Mouse (Mus musculus): ENCODE measurements around the gene AI467606. TPM values are rescaled to one million over a fixed set of nuclear protein-coding genes. Genes with fewer than 3 reads are reported as not detected.

The AI467606 gene
- total RNA-seq, 2 experiments from 2014 or later: 12.7 to 18.0 TPM

Other genes starting within 250 kb of the AI467606 start
- gene Doc2a, start 243.9 kb upstream of the AI467606 start, total RNA-seq (2015; ENCODE audit: low replicate concordance): not detected in 2 replicates
- not detected in 2 replicates for gene Doc2a, start 243.9 kb upstream of the AI467606 start, total RNA-seq (2017; ENCODE audit: low replicate concordance)
- gene Hirip3, start 229.4 kb upstream of the AI467606 start, total RNA-seq (2015; ENCODE audit: low replicate concordance): 50.8 and 63.3 TPM in 2 replicates
- 193 and 296 TPM in 2 replicates for gene Hirip3, start 229.4 kb upstream of the AI467606 start, total RNA-seq (2017; ENCODE audit: low replicate concordance)
- gene Ino80e, start 229.0 kb upstream of the AI467606 start, total RNA-seq (2015; ENCODE audit: low replicate concordance): 19.1 and 20.1 TPM in 2 replicates
- gene Ino80e, start 229.0 kb upstream of the AI467606 start, total RNA-seq (2017; ENCODE audit: low replicate concordance): 20.2 and 30.4 TPM in 2 replicates
- 23.1 and 38.2 TPM in 2 replicates for gene Taok2, start 206.7 kb upstream of the AI467606 start, total RNA-seq (2015; ENCODE audit: low replicate concordance)
- 65.6 and 76.2 TPM in 2 replicates for gene Taok2, start 206.7 kb upstream of the AI467606 start, total RNA-seq (2017; ENCODE audit: low replicate concordance)
- 3.2 and 5.4 TPM in 2 replicates for gene Tmem219, start 168.4 kb upstream of the AI467606 start, total RNA-seq (2015; ENCODE audit: low replicate concordance)
- 4.0 and 10.4 TPM in 2 replicates for gene Tmem219, start 168.4 kb upstream of the AI467606 start, total RNA-seq (2017; ENCODE audit: low replicate concordance)
- gene Kctd13, start 162.5 kb upstream of the AI467606 start, total RNA-seq (2015; ENCODE audit: low replicate concordance): 21.6 TPM in 1 of 2 replicates, not detected in the other
- gene Kctd13, start 162.5 kb upstream of the AI467606 start, total RNA-seq (2017; ENCODE audit: low replicate concordance): 0.53 and 3.3 TPM in 2 replicates
- not detected in 2 replicates for gene Asphd1, start 141.8 kb upstream of the AI467606 start, total RNA-seq (2015; ENCODE audit: low replicate concordance)
- gene Asphd1, start 141.8 kb upstream of the AI467606 start, total RNA-seq (2017; ENCODE audit: low replicate concordance): not detected in 2 replicates
- gene Sez6l2, start 140.8 kb upstream of the AI467606 start, total RNA-seq (2015; ENCODE audit: low replicate concordance): not detected in 2 replicates
- 0.45 TPM in 1 of 2 replicates, not detected in the other for gene Sez6l2, start 140.8 kb upstream of the AI467606 start, total RNA-seq (2017; ENCODE audit: low replicate concordance)
- gene Cdipt, start 115.4 kb upstream of the AI467606 start, total RNA-seq (2015; ENCODE audit: low replicate concordance): 29.8 and 30.3 TPM in 2 replicates
- gene Cdipt, start 115.4 kb upstream of the AI467606 start, total RNA-seq (2017; ENCODE audit: low replicate concordance): 19.7 and 27.1 TPM in 2 replicates
- 2.9 TPM in 1 of 2 replicates, not detected in the other for gene Cdiptos, start 115.3 kb upstream of the AI467606 start, total RNA-seq (2015; ENCODE audit: low replicate concordance)
- not detected in 2 replicates for gene Cdiptos, start 115.3 kb upstream of the AI467606 start, total RNA-seq (2017; ENCODE audit: low replicate concordance)
- gene Mvp, start 76.7 kb upstream of the AI467606 start, total RNA-seq (2015; ENCODE audit: low replicate concordance): 0.36 and 0.42 TPM in 2 replicates
- 6.7 and 7.7 TPM in 2 replicates for gene Mvp, start 76.7 kb upstream of the AI467606 start, total RNA-seq (2017; ENCODE audit: low replicate concordance)
- not detected in 2 replicates for gene Pagr1b, start 74.9 kb upstream of the AI467606 start, total RNA-seq (2015; ENCODE audit: low replicate concordance)
- 0.64 and 11.8 TPM in 2 replicates for gene Pagr1b, start 74.9 kb upstream of the AI467606 start, total RNA-seq (2017; ENCODE audit: low replicate concordance)
- 24.1 and 46.9 TPM in 2 replicates for gene Pagr1a, start 74.0 kb upstream of the AI467606 start, total RNA-seq (2015; ENCODE audit: low replicate concordance)
- 10.6 and 26.2 TPM in 2 replicates for gene Pagr1a, start 74.0 kb upstream of the AI467606 start, total RNA-seq (2017; ENCODE audit: low replicate concordance)
- gene Gm42742, start 70.3 kb upstream of the AI467606 start, total RNA-seq (2015; ENCODE audit: low replicate concordance): 1.7 TPM in 1 of 2 replicates, not detected in the other
- gene Gm42742, start 70.3 kb upstream of the AI467606 start, total RNA-seq (2017; ENCODE audit: low replicate concordance): 10.8 and 28.1 TPM in 2 replicates
- 0.84 TPM in 1 of 2 replicates, not detected in the other for gene Prrt2, start 70.1 kb upstream of the AI467606 start, total RNA-seq (2015; ENCODE audit: low replicate concordance)
- gene Prrt2, start 70.1 kb upstream of the AI467606 start, total RNA-seq (2017; ENCODE audit: low replicate concordance): 3.0 TPM in 1 of 2 replicates, not detected in the other
- gene Maz, start 64.3 kb upstream of the AI467606 start, total RNA-seq (2015; ENCODE audit: low replicate concordance): 175 and 179 TPM in 2 replicates
- gene Maz, start 64.3 kb upstream of the AI467606 start, total RNA-seq (2017; ENCODE audit: low replicate concordance): 96.8 and 123 TPM in 2 replicates
- gene Kif22, start 48.9 kb upstream of the AI467606 start, total RNA-seq (2015; ENCODE audit: low replicate concordance): 651 and 861 TPM in 2 replicates
- 380 and 614 TPM in 2 replicates for gene Kif22, start 48.9 kb upstream of the AI467606 start, total RNA-seq (2017; ENCODE audit: low replicate concordance)
- 3.6 and 9.2 TPM in 2 replicates for gene Zg16, start 4.0 kb upstream of the AI467606 start, total RNA-seq (2015; ENCODE audit: low replicate concordance)
- 1.2 and 6.0 TPM in 2 replicates for gene Zg16, start 4.0 kb upstream of the AI467606 start, total RNA-seq (2017; ENCODE audit: low replicate concordance)
- not detected in 2 replicates for gene Qprt, start 30.9 kb downstream of the AI467606 start, total RNA-seq (2015; ENCODE audit: low replicate concordance)
- 1.8 TPM in 1 of 2 replicates, not detected in the other for gene Qprt, start 30.9 kb downstream of the AI467606 start, total RNA-seq (2017; ENCODE audit: low replicate concordance)
- 16.2 and 30.2 TPM in 2 replicates for gene Spn, start 46.5 kb downstream of the AI467606 start, total RNA-seq (2015; ENCODE audit: low replicate concordance)
- gene Spn, start 46.5 kb downstream of the AI467606 start, total RNA-seq (2017; ENCODE audit: low replicate concordance): 30.8 and 32.0 TPM in 2 replicates
- 18.7 and 25.2 TPM in 2 replicates for gene Cd2bp2, start 104.7 kb downstream of the AI467606 start, total RNA-seq (2015; ENCODE audit: low replicate concordance)
- gene Cd2bp2, start 104.7 kb downstream of the AI467606 start, total RNA-seq (2017; ENCODE audit: low replicate concordance): 43.6 and 63.3 TPM in 2 replicates
- gene Tbc1d10b, start 117.1 kb downstream of the AI467606 start, total RNA-seq (2015; ENCODE audit: low replicate concordance): 25.6 and 36.4 TPM in 2 replicates
- gene Tbc1d10b, start 117.1 kb downstream of the AI467606 start, total RNA-seq (2017; ENCODE audit: low replicate concordance): 85.3 and 173 TPM in 2 replicates
- gene Mylpf, start 117.5 kb downstream of the AI467606 start, total RNA-seq (2015; ENCODE audit: low replicate concordance): 24.3 and 28.1 TPM in 2 replicates
- 25.7 and 48.9 TPM in 2 replicates for gene Mylpf, start 117.5 kb downstream of the AI467606 start, total RNA-seq (2017; ENCODE audit: low replicate concordance)
- gene Zfp553, start 141.7 kb downstream of the AI467606 start, total RNA-seq (2015; ENCODE audit: low replicate concordance): 2.5 and 2.9 TPM in 2 replicates
- 0.77 and 10.0 TPM in 2 replicates for gene Zfp553, start 141.7 kb downstream of the AI467606 start, total RNA-seq (2017; ENCODE audit: low replicate concordance)
- 36.0 and 65.2 TPM in 2 replicates for gene Sept1, start 141.8 kb downstream of the AI467606 start, total RNA-seq (2015; ENCODE audit: low replicate concordance)
- gene Sept1, start 141.8 kb downstream of the AI467606 start, total RNA-seq (2017; ENCODE audit: low replicate concordance): 24.0 and 44.4 TPM in 2 replicates
- gene Zfp771, start 152.9 kb downstream of the AI467606 start, total RNA-seq (2015; ENCODE audit: low replicate concordance): 4.0 TPM in 1 of 2 replicates, not detected in the other
- 0.26 TPM in 1 of 2 replicates, not detected in the other for gene Zfp771, start 152.9 kb downstream of the AI467606 start, total RNA-seq (2017; ENCODE audit: low replicate concordance)
- 12.2 and 21.6 TPM in 2 replicates for gene Dctpp1, start 169.3 kb downstream of the AI467606 start, total RNA-seq (2015; ENCODE audit: low replicate concordance)
- gene Dctpp1, start 169.3 kb downstream of the AI467606 start, total RNA-seq (2017; ENCODE audit: low replicate concordance): 6.2 and 11.1 TPM in 2 replicates
- gene Sephs2, start 182.7 kb downstream of the AI467606 start, total RNA-seq (2015; ENCODE audit: low replicate concordance): 16.8 and 18.0 TPM in 2 replicates
- gene Sephs2, start 182.7 kb downstream of the AI467606 start, total RNA-seq (2017; ENCODE audit: low replicate concordance): 25.8 and 29.0 TPM in 2 replicates
- gene Itgal, start 204.9 kb downstream of the AI467606 start, total RNA-seq (2015; ENCODE audit: low replicate concordance): 14.3 and 18.7 TPM in 2 replicates
- 2.1 and 3.9 TPM in 2 replicates for gene Itgal, start 204.9 kb downstream of the AI467606 start, total RNA-seq (2017; ENCODE audit: low replicate concordance)